Mouse (Mus musculus): Measurements from ENCODE around the gene Crlf2.

Crlf2 gene

GRCm38 (mm10) chr5:109558404-109559160, at the start of gene Crlf2:
Gene Crlf2 (minus strand): TSS chr5:109558993.
- DNase-seq (ENCODE audit: low spot score), result peak; percentile 91

- peak; percentile 7 for DNase-seq (ENCODE audit: low spot score)
Observed at GRCm38 (mm10) chr5:109602585-109602984, 43.8 kb upstream of the Crlf2 start.

DNA sequence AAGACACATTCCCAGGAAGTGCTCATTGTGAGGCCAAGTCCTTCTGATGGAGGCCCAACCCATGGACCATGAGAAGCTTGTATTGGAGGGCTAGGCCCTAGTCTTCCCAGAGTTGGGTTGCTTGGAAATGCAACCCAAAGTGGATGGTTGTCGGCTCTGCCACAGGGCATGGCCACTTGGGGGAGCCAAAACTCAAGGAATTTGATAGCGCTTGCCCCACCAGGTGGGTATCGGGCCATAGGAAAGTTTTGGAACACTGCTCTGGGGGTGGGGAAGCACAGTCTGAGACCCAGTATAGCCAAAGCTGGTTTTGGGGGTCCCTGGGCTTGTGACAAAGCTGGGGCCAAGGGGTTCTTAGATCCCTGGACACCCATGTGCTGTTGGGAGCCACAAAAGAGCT, 42.3 kb upstream of the Crlf2 start:
- DNase-seq (ENCODE audit: low spot score), result no peak

GRCm38 (mm10) chr5:109598876-109599275, 40.1 kb upstream of the Crlf2 start:
- no peak for DNase-seq (ENCODE audit: low spot score)

GRCm38 (mm10) chr5:109596647-109597046, 37.9 kb upstream of the Crlf2 start:
- DNase-seq (ENCODE audit: low spot score), result no peak

GRCm38 (mm10) chr5:109562829-109563228, 4.0 kb upstream of the Crlf2 start:
- DNase-seq (ENCODE audit: low spot score), result no peak

GRCm38 (mm10) chr5:109559191-109559590, 398 bp upstream of the Crlf2 start:
- DNase-seq (ENCODE audit: low spot score), result no peak

DNA sequence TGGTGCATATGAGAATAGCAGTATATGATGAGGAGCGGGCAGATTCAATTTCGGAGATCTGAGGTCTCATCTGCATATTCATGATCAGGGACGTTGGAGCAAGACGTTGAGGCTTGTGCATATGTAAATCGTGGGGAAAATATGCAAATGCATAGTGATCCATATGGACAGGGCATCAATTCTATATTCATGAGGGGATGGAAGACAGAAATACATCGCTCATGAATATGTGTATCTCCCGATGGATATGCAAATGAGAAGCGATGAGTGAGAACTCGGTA, 730 bp downstream of the Crlf2 start:
- DNase-seq (ENCODE audit: low spot score), result no peak

DNA sequence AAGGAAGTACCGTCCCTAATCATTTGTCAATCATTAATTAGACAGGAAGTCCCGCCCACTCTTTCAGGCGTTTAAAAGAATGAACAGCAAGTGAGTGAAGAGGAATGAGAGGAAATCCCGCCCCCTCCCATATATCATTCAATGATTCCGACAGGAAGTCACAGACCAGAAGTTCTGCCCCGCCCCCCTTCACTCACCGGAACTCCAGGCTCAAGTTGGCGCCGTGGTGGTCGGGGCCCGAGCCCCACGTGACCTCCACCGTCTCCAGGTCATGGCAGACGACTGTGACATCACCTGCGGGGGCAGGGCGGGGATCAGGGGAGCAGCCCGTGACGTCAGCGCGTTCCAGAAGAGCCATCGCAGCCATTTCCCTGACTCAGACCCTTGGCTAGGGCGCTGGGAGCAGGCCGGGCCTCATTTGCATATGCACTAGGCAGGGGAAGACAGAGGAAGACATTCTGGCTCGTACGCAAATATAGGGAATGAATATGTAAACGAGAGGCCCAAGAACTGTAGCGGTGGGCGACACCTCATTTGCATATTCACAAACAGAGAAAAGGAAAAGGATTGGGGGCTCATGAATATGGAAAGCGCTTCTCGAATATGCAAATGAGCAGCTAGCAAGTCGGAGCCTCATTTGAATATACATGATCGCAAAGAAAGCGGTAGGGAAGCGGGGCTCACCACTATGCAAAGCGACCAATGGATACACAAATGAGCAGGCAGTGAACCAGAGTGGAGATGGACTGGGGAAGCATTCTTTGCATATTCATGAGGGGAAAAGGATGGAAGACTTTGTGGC, 1.3 kb downstream of the Crlf2 start:
- DNase-seq (ENCODE audit: low spot score), result peak; percentile 98

GRCm38 (mm10) chr5:109556591-109557320, 2.0 kb downstream of the Crlf2 start:
- DNase-seq (ENCODE audit: low spot score), result no peak

GRCm38 (mm10) chr5:109555676-109556571, 2.9 kb downstream of the Crlf2 start:
- DNase-seq (ENCODE audit: low spot score), result peak; percentile 50

GRCm38 (mm10) chr5:109555236-109555675, 3.5 kb downstream of the Crlf2 start:
- DNase-seq (ENCODE audit: low spot score), result no peak

GRCm38 (mm10) chr5:109554091-109555050, 4.4 kb downstream of the Crlf2 start:
- no peak for DNase-seq (ENCODE audit: low spot score)

DNA sequence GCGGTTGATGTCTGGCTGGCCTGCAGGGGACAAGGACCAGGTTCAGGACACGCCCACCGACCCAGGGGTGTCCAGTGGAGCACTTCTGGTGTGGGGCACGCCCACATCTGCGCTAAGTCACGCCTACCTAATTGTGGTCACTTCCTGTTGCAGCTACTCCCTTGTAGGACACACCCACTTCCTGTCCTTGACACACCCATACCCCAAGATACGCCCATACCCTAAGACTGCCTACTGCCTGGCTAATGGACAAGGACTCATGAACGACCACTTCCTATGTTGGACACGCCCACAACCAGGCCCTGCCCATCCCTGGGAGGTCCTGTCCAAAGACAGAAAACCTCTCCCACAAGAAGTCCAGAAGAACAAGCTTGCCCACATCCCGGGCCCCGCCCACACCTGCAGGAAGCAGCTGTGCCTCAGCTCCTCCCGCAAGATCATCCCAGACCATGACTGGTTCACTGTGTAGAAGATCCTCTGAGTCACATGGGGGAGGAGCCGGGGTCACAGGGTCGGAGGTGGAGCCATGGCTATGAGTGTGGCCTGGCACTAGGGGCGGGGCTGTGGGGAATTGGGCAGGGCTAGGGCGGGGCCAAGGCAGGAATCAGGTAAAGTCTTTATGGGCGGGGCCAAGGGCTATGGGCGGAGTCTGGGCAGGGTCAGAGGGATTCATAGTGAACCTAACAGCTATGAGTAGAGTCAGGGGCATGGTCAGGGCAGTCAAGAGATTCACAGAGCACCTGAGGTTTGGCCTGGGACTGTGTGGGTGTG, 5.4 kb downstream of the Crlf2 start:
- DNase-seq (ENCODE audit: low spot score), result no peak

DNA sequence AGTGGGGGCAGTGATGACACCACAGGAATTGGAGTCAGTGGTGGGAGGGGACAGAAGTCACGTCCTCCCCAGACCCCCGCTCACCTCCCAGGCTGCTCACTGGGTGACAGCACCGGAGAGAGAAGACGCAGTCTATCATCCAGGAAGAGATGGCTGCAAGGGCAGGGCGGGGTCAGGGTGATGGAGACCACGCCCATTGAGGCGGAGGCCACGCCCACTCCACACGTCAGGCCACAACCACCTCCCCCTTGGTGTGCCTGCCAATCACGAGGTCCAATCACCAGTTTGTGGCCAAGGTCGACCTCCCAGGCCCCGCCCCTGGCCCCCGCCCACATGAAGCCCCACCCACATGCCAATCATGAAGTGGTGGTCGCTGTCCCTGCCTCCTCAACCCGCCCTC, 6.3 kb downstream of the Crlf2 start:
- no peak for DNase-seq (ENCODE audit: low spot score)

DNA sequence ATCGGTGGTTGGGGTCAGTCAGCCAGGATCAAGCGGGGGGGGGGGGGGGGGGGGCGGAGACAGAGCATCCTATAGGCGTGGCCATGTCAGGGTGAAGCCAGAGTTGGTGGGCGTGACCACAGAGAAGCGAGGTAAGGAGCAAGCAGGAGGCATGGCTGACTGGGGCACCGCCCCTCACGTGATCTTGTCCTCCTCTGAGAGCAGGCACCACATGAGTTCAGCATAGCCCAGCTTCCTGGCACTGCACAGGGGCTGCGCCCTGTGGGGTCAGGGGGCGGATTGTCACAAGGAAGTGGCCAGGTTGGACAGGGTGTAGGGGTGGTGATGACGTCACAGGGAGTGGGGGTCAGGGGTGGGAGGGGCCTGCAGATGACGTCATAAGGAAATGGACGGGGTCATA, 6.7 kb downstream of the Crlf2 start:
- DNase-seq (ENCODE audit: low spot score), result no peak

GRCm38 (mm10) chr5:109551041-109551765, 7.6 kb downstream of the Crlf2 start:
- DNase-seq (ENCODE audit: low spot score), result no peak

GRCm38 (mm10) chr5:109550225-109550935, 8.4 kb downstream of the Crlf2 start:
- DNase-seq (ENCODE audit: low spot score), result no peak

Data from left cerebral cortex, adult 11 months (tissue).